Comparison of ENCODE assay signal across 9 mouse cellular contexts in the genomic region with DNA sequence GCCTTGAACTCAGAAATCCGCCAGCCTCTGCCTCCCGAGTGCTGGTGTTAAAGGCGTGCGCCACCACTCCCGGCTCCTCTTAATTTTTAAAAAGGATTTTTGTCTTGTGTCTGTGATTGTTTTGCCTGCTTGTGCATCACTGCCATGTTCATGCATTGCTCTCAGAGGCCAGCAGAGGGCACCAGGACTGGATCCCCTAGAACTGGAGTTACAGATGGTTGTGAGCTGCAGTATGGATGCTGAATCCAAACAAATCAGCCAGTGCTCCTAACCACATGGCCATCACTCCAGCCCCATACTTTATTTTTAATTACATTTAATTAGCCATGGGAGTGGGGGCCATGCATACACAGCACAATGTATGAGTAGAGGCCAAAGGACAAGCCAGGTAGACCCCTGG. TPM values are rescaled to one million over a fixed set of nuclear protein-coding genes. Genes with fewer than 3 reads are reported as not detected.
DNase-seq lines count a peak whose midpoint lies in the region; ATAC-seq and TF ChIP-seq lines count a peak whose summit lies in the region.
"Had no signal": no experiment of that assay in that cellular context is flagged by ENCODE, and none has a peak within 500 bp of the region (broad histone marks: within the 10 kb centered on the region; RNA-seq: fewer than 3 reads in every experiment).

No protein-coding gene starts in this region.

- H3K4me2 ChIP-seq in neural tube, embryonic 15.5 days: no peak overlapping the region
- H3K4me2 ChIP-seq in liver, embryonic 14.5 days (ENCODE audit: low read depth): no peak overlapping the region
- H3K4me2 ChIP-seq: heart, embryonic 13.5 days had no signal

- no peak overlapping the region for H3K4me3 ChIP-seq in neural tube, embryonic 15.5 days (replicated peaks)
- no peak overlapping the region for H3K4me3 ChIP-seq in cortical plate, adult 2 months (ENCODE audit: insufficient read depth, low read length)
- no peak overlapping the region for H3K4me3 ChIP-seq in liver, embryonic 14.5 days (ENCODE audit: insufficient read depth in 1 of 2, low read depth in 2 of 2, low read length in 2 of 2)
- H3K4me3 ChIP-seq: heart, embryonic 13.5 days had no signal

- no peaks in the 10 kb centered on the region for H3K4me1 ChIP-seq in neural tube, embryonic 15.5 days
- no peaks in the 10 kb centered on the region for H3K4me1 ChIP-seq in cortical plate, adult 2 months (ENCODE audit: control insufficient read depth, insufficient read depth, low read length)
- no peaks in the 10 kb centered on the region for H3K4me1 ChIP-seq in liver, embryonic 14.5 days (replicated peaks; ENCODE audit: control insufficient read depth in 2 of 2, insufficient read depth in 2 of 2, low read length in 1 of 2)
- H3K4me1 ChIP-seq: heart, embryonic 13.5 days had no signal

- TF ChIP-seq CTCF in cortical plate, adult 2 months (IDR thresholded peaks at IDR 0.05; ENCODE audit: extremely low read depth, insufficient read depth, low read length): peak; percentile 69
- TF ChIP-seq CTCF in liver, embryonic 14.5 days (IDR thresholded peaks at IDR 0.05; ENCODE audit: low read depth): peak; percentile 80

- no peak overlapping the region for H3K27ac ChIP-seq in neural tube, embryonic 15.5 days (replicated peaks)
- no peak overlapping the region for H3K27ac ChIP-seq in cortical plate, adult 2 months (ENCODE audit: insufficient read depth, low read length)
- no peak overlapping the region for H3K27ac ChIP-seq in liver, embryonic 14.5 days
- H3K27ac ChIP-seq: heart, embryonic 13.5 days had no signal

- H3K9ac ChIP-seq in neural tube, embryonic 15.5 days (replicated peaks): no peak overlapping the region
- H3K9ac ChIP-seq in liver, embryonic 14.5 days (replicated peaks): no peak overlapping the region
- H3K9ac ChIP-seq: heart, embryonic 13.5 days had no signal

- H3K36me3 ChIP-seq in neural tube, embryonic 15.5 days: peaks cover under 1% of the 10 kb centered on the region; the same call in 1 of the 2 replicates
- no peaks in the 10 kb centered on the region for H3K36me3 ChIP-seq in liver, embryonic 14.5 days (replicated peaks; ENCODE audit: control insufficient read depth, insufficient read depth, low read depth)

- WGBS in neural tube, embryonic 15.5 days: 75% methylated on average over 5 of the region's 5 CpGs
- 37% methylated on average over 5 of the region's 5 CpGs for WGBS in liver, embryonic 14.5 days (ENCODE audit: insufficient replicate concordance)

- no peaks in the 10 kb centered on the region for H3K27me3 ChIP-seq in neural tube, embryonic 15.5 days (replicated peaks)
- H3K27me3 ChIP-seq in liver, embryonic 14.5 days (ENCODE audit: control insufficient read depth, insufficient read depth, low read length): no peaks in the 10 kb centered on the region

- no peak for TF ChIP-seq EP300 in liver, embryonic 14.5 days (IDR thresholded peaks at IDR 0.05; ENCODE audit: low read depth)

- no peaks in the 10 kb centered on the region for H3K9me3 ChIP-seq in neural tube, embryonic 15.5 days (replicated peaks)
- H3K9me3 ChIP-seq in liver, embryonic 14.5 days (ENCODE audit: control insufficient read depth, low read length): no peaks in the 10 kb centered on the region

- DNase-seq in adrenal gland, adult (ENCODE audit: inconsistent age in 2 of 2, low spot score in 1 of 2): peak; percentile 32 to 76
- DNase-seq in adrenal gland, adult 8-10 months: no peak
- DNase-seq in neural tube, embryonic 10.5 days (ENCODE audit: extremely low spot score, low spot score): peak; percentile 43
- DNase-seq in hindlimb bud, embryonic 11.5 days (ENCODE audit: extremely low spot score, low read depth, low spot score): peak; percentile 22
- DNase-seq in liver, embryonic 14.5 days (ENCODE audit: low read depth in 3 of 3, low spot score in 3 of 3): no peak
- DNase-seq in retina, postnatal 1 day: peak; percentile 75

- TF ChIP-seq POLR2A in cortical plate, adult 2 months (IDR thresholded peaks at IDR 0.05; ENCODE audit: extremely low read depth, insufficient read depth, low read length): no peak

- no peak for ATAC-seq in neural tube, embryonic 15.5 days (ENCODE audit: low FRiP score)
- no peak for ATAC-seq in liver, embryonic 14.5 days (ENCODE audit: insufficient read depth)

RNA-seq across cellular contexts. Expression of a gene that starts 6.4 kb away (rescaled TPM):
- total RNA-seq in adrenal gland, adult 8-10 months (2022): not detected
- not detected in 2 replicates for polyA plus RNA-seq in neural tube, embryonic 15.5 days (2015; fragmentation: Nextera tagmentation; extraction: Ambion mirVana)
- polyA plus RNA-seq in cortical plate, adult 2 months (2012; rRNA removed): 0.23 TPM in 1 of 2 replicates, not detected in the other
- not detected in 2 replicates for polyA plus RNA-seq in liver, embryonic 14.5 days (2012; rRNA removed)
- not detected in 2 replicates for polyA plus RNA-seq in liver, embryonic 14.5 days (2014; fragmentation: Nextera tagmentation; extraction: Ambion mirVana)
- polyA plus RNA-seq: heart, embryonic 13.5 days had no signal

RNA-seq across cellular contexts. Expression of a gene that starts 12.7 kb away (rescaled TPM):
- 10 to 100 TPM; 18.4 to 27.1 (median 20.3) TPM for total RNA-seq in adrenal gland, adult 8-10 months (2022)
- 5.9 and 7.2 TPM in 2 replicates for polyA plus RNA-seq in neural tube, embryonic 15.5 days (2015; fragmentation: Nextera tagmentation; extraction: Ambion mirVana)
- polyA plus RNA-seq in cortical plate, adult 2 months (2012; rRNA removed): 25.2 and 29.3 TPM in 2 replicates
- polyA plus RNA-seq in liver, embryonic 14.5 days (2012; rRNA removed): 9.9 and 19.9 TPM in 2 replicates
- 9.3 and 11.6 TPM in 2 replicates for polyA plus RNA-seq in liver, embryonic 14.5 days (2014; fragmentation: Nextera tagmentation; extraction: Ambion mirVana)

RNA-seq across cellular contexts. Expression of a gene that starts 13.4 kb away (rescaled TPM):
- 10 to 100 TPM; 32.2 to 46.7 (median 40.8) TPM for total RNA-seq in adrenal gland, adult 8-10 months (2022)
- polyA plus RNA-seq in neural tube, embryonic 15.5 days (2015; fragmentation: Nextera tagmentation; extraction: Ambion mirVana): 48.2 and 60.4 TPM in 2 replicates
- 56.0 and 59.4 TPM in 2 replicates for polyA plus RNA-seq in cortical plate, adult 2 months (2012; rRNA removed)
- 8.7 and 12.5 TPM in 2 replicates for polyA plus RNA-seq in liver, embryonic 14.5 days (2012; rRNA removed)
- polyA plus RNA-seq in liver, embryonic 14.5 days (2014; fragmentation: Nextera tagmentation; extraction: Ambion mirVana): 23.4 and 24.7 TPM in 2 replicates

RNA-seq across cellular contexts. Expression of a gene that starts 13.6 kb away (rescaled TPM):
- 1 to 10 TPM; 2.9 to 5.0 (median 3.1) TPM for total RNA-seq in adrenal gland, adult 8-10 months (2022)
- 6.1 and 6.8 TPM in 2 replicates for polyA plus RNA-seq in neural tube, embryonic 15.5 days (2015; fragmentation: Nextera tagmentation; extraction: Ambion mirVana)
- 3.6 and 3.8 TPM in 2 replicates for polyA plus RNA-seq in cortical plate, adult 2 months (2012; rRNA removed)
- 1.1 and 1.5 TPM in 2 replicates for polyA plus RNA-seq in liver, embryonic 14.5 days (2012; rRNA removed)
- 1.8 TPM in 2 replicates for polyA plus RNA-seq in liver, embryonic 14.5 days (2014; fragmentation: Nextera tagmentation; extraction: Ambion mirVana)

RNA-seq across cellular contexts. Expression of a gene that starts 15.0 kb away (rescaled TPM):
- 1 to 10 TPM in 1 of 4 experiments, not detected in 3; 3.1 TPM for total RNA-seq in adrenal gland, adult 8-10 months (2022)
- not detected in 2 replicates for polyA plus RNA-seq in neural tube, embryonic 15.5 days (2015; fragmentation: Nextera tagmentation; extraction: Ambion mirVana)
- not detected in 2 replicates for polyA plus RNA-seq in cortical plate, adult 2 months (2012; rRNA removed)
- not detected in 2 replicates for polyA plus RNA-seq in liver, embryonic 14.5 days (2012; rRNA removed)
- not detected in 2 replicates for polyA plus RNA-seq in liver, embryonic 14.5 days (2014; fragmentation: Nextera tagmentation; extraction: Ambion mirVana)

Comparison
In these comparisons a context has a peak if more than half of its experiments do, and no peak if none do; other contexts are left out.
1. DNase-seq: peak in adrenal gland, adult (2 of 2), neural tube, embryonic 10.5 days (single experiment), hindlimb bud, embryonic 11.5 days (single experiment) and retina, postnatal 1 day (single experiment); none in adrenal gland, adult 8-10 months (single experiment) and liver, embryonic 14.5 days (0 of 3).